Mouse (Mus musculus) cerebellum, adult 9-11 months (tissue): ENCODE data around the gene Hnrnpc.
"Not testable (repeated sequence)": the region's sequence is repeated elsewhere in the genome, so short reads cannot be mapped to it uniquely, and the experiment has no call there.

Experiments used
- DNase-seq: peaks from one replicate; pipeline ENCODE4 v3.0.0; 2022

Hnrnpc gene

GRCm38 (mm10) chr14:52101285-52102157 lies 2.3 kb downstream of the Hnrnpc start:
- DNase-seq, result no peak

GRCm38 (mm10) chr14:52100170-52100960 lies 3.5 kb downstream of the Hnrnpc start:
- DNase-seq, result no peak

GRCm38 (mm10) chr14:52099563-52099962 lies 4.3 kb downstream of the Hnrnpc start:
- no peak for DNase-seq

- not testable (repeated sequence) for DNase-seq
These were observed 5.4 kb downstream of the Hnrnpc start for GRCm38 (mm10) chr14:52098387-52098786.

- not testable (repeated sequence) for DNase-seq
These were observed 6.6 kb downstream of the Hnrnpc start for GRCm38 (mm10) chr14:52097191-52097590.

GRCm38 (mm10) chr14:52094533-52094932 lies 9.3 kb downstream of the Hnrnpc start:
- DNase-seq, result no peak

- DNase-seq, result no peak
These were observed 20.7 kb downstream of the Hnrnpc start for GRCm38 (mm10) chr14:52083083-52083482.

GRCm38 (mm10) chr14:52071599-52072137 lies 32.2 kb downstream of the Hnrnpc start:
- no peak for DNase-seq

GRCm38 (mm10) chr14:52066135-52066534 lies 37.7 kb downstream of the Hnrnpc start:
- DNase-seq, result no peak

- DNase-seq, result peak; percentile 72
These were observed 42.0 kb downstream of the Hnrnpc start for GRCm38 (mm10) chr14:52061798-52062197.

- DNase-seq, result peak; percentile 98
These were observed 43.0 kb downstream of the Hnrnpc start for GRCm38 (mm10) chr14:52060800-52061199.

GRCm38 (mm10) chr14:52059982-52060381 lies 43.8 kb downstream of the Hnrnpc start:
- peak; percentile 77 for DNase-seq

- DNase-seq, result not testable (repeated sequence)
These were observed 51.1 kb downstream of the Hnrnpc start for GRCm38 (mm10) chr14:52052720-52053119.

- DNase-seq, result no peak
These were observed 57.8 kb downstream of the Hnrnpc start for GRCm38 (mm10) chr14:52045966-52046565.

- no peak for DNase-seq
These were observed 58.7 kb downstream of the Hnrnpc start for GRCm38 (mm10) chr14:52044901-52045678.

- no peak for DNase-seq
These were observed 60.4 kb downstream of the Hnrnpc start for GRCm38 (mm10) chr14:52043446-52043845.

GRCm38 (mm10) chr14:52042359-52042758 lies 61.5 kb downstream of the Hnrnpc start, which contains the start of gene Olfr221:
Gene Olfr221, minus strand, starts transcription at chr14:52042459.
- DNase-seq, result not testable (repeated sequence)

GRCm38 (mm10) chr14:52039332-52039731 lies 64.5 kb downstream of the Hnrnpc start:
- DNase-seq, result no peak

GRCm38 (mm10) chr14:52035926-52036325 lies 67.9 kb downstream of the Hnrnpc start:
- no peak for DNase-seq

- no peak for DNase-seq
These were observed 77.5 kb downstream of the Hnrnpc start for GRCm38 (mm10) chr14:52026342-52026741.

- DNase-seq, result no peak
These were observed 79.7 kb downstream of the Hnrnpc start for GRCm38 (mm10) chr14:52024133-52024532.
